Mouse (Mus musculus) liver, embryonic 14.5 days (tissue): Measurements from ENCODE around the gene Bpifb1.

Experiments used
- CTCF ChIP-seq: IDR thresholded peaks from 2 replicates; pipeline ENCODE4 v1.5.1; 2016; ENCODE audit warnings: antibody characterized with exemption, low read depth, control low read depth
- EP300 ChIP-seq: IDR thresholded peaks from 2 replicates; pipeline ENCODE4 v1.6.1; 2016; ENCODE audit warnings: antibody characterized with exemption, low read depth

DNA sequence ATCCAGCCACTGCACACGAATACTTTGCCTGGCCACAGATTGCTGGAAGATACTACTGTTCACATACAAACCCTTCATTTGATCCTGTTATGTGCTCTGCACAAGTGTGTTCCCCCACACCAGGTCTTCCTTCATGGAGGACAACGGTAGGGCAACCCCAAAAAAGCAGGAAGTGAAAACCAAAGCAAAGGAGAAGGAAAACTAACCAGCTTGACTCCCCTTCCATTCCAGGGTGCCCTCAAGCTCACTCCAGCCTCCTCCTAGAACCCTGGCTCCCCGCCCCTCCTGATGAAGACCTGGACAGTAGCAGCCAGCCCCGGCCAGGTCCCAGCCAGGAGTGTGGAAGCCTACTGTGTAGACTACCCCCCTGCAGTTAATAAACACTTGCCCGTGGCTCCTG, 29.3 kb downstream of the Bpifb1 start:
- no peak for TF ChIP-seq CTCF
- TF ChIP-seq EP300 = no peak
